Mouse (Mus musculus) kidney, postnatal 0 days (tissue): Measurements from ENCODE around the gene Trappc3. TPM values are rescaled to one million over a fixed set of nuclear protein-coding genes. Genes with fewer than 3 reads are reported as not detected.
A peak's percentile ranks its signal among the peaks of the same experiment; 100 is the strongest.

Source experiments
- ATAC-seq: fragments of 200-750 bp; cut with Nextera tagmentation; replicated peaks from 2 replicates; pipeline ENCODE4 v1.8.0; 2017; ENCODE audit warnings: low read depth, moderate number of reproducible peaks, moderate TSS enrichment, moderate library complexity; ENCODE audit not compliant: low FRiP score
- DNase-seq: peaks from one replicate; pipeline ENCODE4 v3.0.0-alpha.2; 2016; ENCODE audit warnings: low spot score
- H3K27ac ChIP-seq: fragments of 300-500 bp; sonication (generic); 2 replicates; pipeline ENCODE4 v1.5.1; 2014; ENCODE audit warnings: mild to moderate bottlenecking
- H3K27me3 ChIP-seq: fragments of 300-500 bp; sonication (generic); 2 replicates; pipeline ENCODE4 v1.6.1; 2014; ENCODE audit warnings: low read length, mixed read lengths; ENCODE audit not compliant: insufficient read depth
- H3K36me3 ChIP-seq: fragments of 300-500 bp; sonication (generic); 2 replicates; pipeline ENCODE4 v1.6.1; 2014; ENCODE audit warnings: low read length, mixed read lengths; ENCODE audit not compliant: insufficient read depth
- H3K4me1 ChIP-seq: fragments of 300-500 bp; sonication (generic); replicated peaks from 2 replicates; pipeline ENCODE4 v1.6.1; 2014; ENCODE audit warnings: antibody characterized with exemption, low read length, mixed read lengths; ENCODE audit not compliant: insufficient read depth
- H3K4me2 ChIP-seq: fragments of 300-500 bp; sonication (generic); 2 replicates; pipeline ENCODE4 v1.6.1; 2014; ENCODE audit warnings: mild to moderate bottlenecking, low read length, moderate library complexity, mixed read lengths
- H3K4me3 ChIP-seq: fragments of 300-500 bp; sonication (generic); replicated peaks from 2 replicates; pipeline ENCODE4 v1.5.1; 2014; ENCODE audit warnings: low read depth, low read length
- H3K9ac ChIP-seq: fragments of 300-500 bp; sonication (generic); 2 replicates; pipeline ENCODE4 v1.6.1; 2014; ENCODE audit warnings: low read depth, low read length
- H3K9me3 ChIP-seq: fragments of 300-500 bp; sonication (generic); replicated peaks from 2 replicates; pipeline ENCODE4 v1.6.1; 2016; ENCODE audit warnings: low read length, inconsistent platforms, mixed read lengths
- CTCF ChIP-seq: IDR thresholded peaks from 2 replicates; pipeline ENCODE4 v1.5.1; 2016; ENCODE audit warnings: antibody characterized with exemption, low read depth, mild to moderate bottlenecking, moderate library complexity
- WGBS: fragments of 180-500 bp; shearing (Covaris S2); extraction: QIAGEN DNeasy Blood & Tissue Kit; methylation state at CpG from one replicate; pipeline ENCODE4 v1.1.7; 2014; 5-methylcytosine and 5-hydroxymethylcytosine counted together
- polyA plus RNA-seq: library from polyadenylated mRNA; unstranded; fragments of >200 nt; fragmentation: Nextera tagmentation; extraction: Ambion mirVana; gene quantifications from 2 replicates; pipeline ENCODE4 v1.2.1, GENCODE M21; 2015

Gene Trappc3
- polyA plus RNA-seq, 1 experiment from 2014 or later = 115 TPM

DNA sequence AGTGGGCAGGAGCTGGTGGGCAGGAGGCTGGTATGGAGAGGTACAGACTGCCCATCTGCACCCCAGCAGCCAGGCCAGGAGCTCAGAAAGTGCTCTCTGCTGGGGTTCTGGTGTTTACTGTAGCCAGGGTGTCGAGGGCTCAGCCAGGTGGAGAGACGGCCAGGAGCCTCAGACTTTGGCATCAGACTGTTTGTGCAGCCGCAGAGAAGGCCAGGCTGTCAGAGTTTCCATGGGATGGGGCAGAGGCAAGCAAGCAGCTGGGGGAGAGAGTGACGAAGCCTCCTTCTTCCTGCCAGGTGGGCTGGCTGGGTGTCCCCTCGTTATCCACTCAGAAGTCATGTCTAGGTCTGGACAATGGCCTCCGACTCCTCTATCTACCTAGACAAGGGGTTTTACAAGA lies 33.0 kb downstream of the Trappc3 start:
- ATAC-seq (no peak), DNase-seq (no peak)
- H3K9me3 ChIP-seq = no peaks in the 10 kb centered on the region
- H3K4me1 ChIP-seq = peaks cover 19% of the 10 kb centered on the region
- no peak for TF ChIP-seq CTCF
- H3K9ac ChIP-seq = no peak overlapping the region
- 78% methylated on average over 6 of the region's 6 CpGs for WGBS
- peaks cover 5% of the 10 kb centered on the region; the same call in 1 of the 2 replicates for H3K27me3 ChIP-seq
- H3K27ac ChIP-seq = no peak overlapping the region
- H3K4me3 ChIP-seq = no peak overlapping the region
- H3K36me3 ChIP-seq = no peaks in the 10 kb centered on the region
- H3K4me2 ChIP-seq = no peak overlapping the region

DNA sequence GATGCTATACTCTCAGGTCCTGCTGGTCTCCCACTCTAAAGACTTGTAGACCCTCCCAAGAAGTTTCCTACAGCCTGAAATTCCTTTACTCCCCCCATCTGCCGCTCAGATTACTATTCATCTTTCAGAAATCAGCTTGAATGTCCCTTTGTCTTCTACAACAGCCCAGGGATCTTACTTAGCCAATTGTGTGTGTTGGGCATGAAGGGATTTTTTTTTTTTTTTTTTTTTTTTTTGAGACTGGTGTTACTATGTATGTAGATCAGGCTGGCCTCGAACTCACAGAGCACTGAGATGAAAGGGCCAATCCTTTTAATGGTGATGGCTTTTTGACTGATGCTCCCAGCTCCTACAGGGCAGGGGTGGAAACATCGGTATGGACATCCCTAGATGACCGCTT lies 33.8 kb downstream of the Trappc3 start:
- no peak overlapping the region for H3K4me3 ChIP-seq
- H3K27ac ChIP-seq = no peak overlapping the region
- no peak overlapping the region for H3K9ac ChIP-seq
- no peaks in the 10 kb centered on the region for H3K9me3 ChIP-seq
- peaks cover 10% of the 10 kb centered on the region; the same call in 1 of the 2 replicates for H3K27me3 ChIP-seq
- no peak for DNase-seq
- H3K4me2 ChIP-seq = no peak overlapping the region
- peaks cover 22% of the 10 kb centered on the region for H3K4me1 ChIP-seq
- TF ChIP-seq CTCF = no peak
- 45% methylated on average over 4 of the region's 4 CpGs for WGBS
- H3K36me3 ChIP-seq = no peaks in the 10 kb centered on the region
- no peak for ATAC-seq

GRCm38 (mm10) chr4:126296617-126297101 lies 34.5 kb downstream of the Trappc3 start:
- 1% methylated on average over 34 of the region's 34 CpGs for WGBS
- DNase-seq (peak; percentile 69), ATAC-seq (no peak; the same call in 1 of the 2 replicates)
- peak; percentile 25; the same call in 1 of the 2 replicates for TF ChIP-seq CTCF
- H3K9ac ChIP-seq = peak overlapping the region; percentile 56
- peaks cover 21% of the 10 kb centered on the region for H3K4me1 ChIP-seq
- H3K27me3 ChIP-seq = peaks cover 10% of the 10 kb centered on the region; the same call in 1 of the 2 replicates
- H3K27ac ChIP-seq = no peak overlapping the region
- no peaks in the 10 kb centered on the region for H3K9me3 ChIP-seq
- peak overlapping the region; percentile 24 for H3K4me3 ChIP-seq
- H3K4me2 ChIP-seq = peak overlapping the region; percentile 57
- no peaks in the 10 kb centered on the region for H3K36me3 ChIP-seq

DNA sequence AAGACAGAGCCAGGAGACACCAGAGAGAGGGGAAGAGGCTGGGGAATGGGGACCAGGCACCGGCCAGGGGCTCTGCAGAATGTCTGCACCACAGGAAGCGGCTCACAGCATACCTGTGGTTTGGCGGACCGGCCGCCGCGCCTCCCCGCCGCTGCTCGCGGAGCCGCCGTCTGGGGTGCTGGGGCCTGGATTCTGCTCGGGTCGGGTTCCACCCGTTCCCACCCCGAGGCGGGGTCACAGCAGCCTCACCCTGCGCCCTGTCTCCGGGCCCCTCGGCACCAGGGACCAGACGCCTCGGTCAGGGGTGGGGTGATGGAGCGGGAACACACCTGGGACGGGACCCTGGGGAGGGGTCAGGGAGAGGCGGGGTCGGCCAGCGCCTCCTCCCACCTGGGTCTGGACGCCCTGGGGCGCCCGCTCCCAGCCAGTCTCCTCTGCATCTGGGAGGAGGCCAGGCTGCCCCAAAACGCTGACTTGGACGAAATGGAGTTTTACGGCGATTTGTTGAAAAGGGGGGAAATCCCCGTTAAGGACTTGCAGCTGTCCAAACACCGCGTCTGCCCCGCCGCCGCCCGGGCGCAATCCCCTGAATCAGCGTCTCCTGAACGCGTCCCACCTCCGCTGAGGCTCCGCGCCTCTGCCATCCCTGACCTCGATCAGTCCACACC lies 38.9 kb downstream of the Trappc3 start:
- ATAC-seq (0 out of 2 replicates have a peak, but pooled peaks have one; percentile 22), DNase-seq (no peak)
- H3K4me3 ChIP-seq = peak overlapping the region; percentile 34
- H3K9ac ChIP-seq = peak overlapping the region; percentile 36; the same call in 1 of the 2 replicates
- H3K9me3 ChIP-seq = no peaks in the 10 kb centered on the region
- peaks cover 10% of the 10 kb centered on the region; the same call in 1 of the 2 replicates for H3K27me3 ChIP-seq
- peaks cover 22% of the 10 kb centered on the region for H3K4me1 ChIP-seq
- 1% methylated on average over 49 of the region's 50 CpGs for WGBS
- peak overlapping the region; percentile 71 for H3K4me2 ChIP-seq
- H3K36me3 ChIP-seq = no peaks in the 10 kb centered on the region
- TF ChIP-seq CTCF = no peak
- no peak overlapping the region for H3K27ac ChIP-seq

DNA sequence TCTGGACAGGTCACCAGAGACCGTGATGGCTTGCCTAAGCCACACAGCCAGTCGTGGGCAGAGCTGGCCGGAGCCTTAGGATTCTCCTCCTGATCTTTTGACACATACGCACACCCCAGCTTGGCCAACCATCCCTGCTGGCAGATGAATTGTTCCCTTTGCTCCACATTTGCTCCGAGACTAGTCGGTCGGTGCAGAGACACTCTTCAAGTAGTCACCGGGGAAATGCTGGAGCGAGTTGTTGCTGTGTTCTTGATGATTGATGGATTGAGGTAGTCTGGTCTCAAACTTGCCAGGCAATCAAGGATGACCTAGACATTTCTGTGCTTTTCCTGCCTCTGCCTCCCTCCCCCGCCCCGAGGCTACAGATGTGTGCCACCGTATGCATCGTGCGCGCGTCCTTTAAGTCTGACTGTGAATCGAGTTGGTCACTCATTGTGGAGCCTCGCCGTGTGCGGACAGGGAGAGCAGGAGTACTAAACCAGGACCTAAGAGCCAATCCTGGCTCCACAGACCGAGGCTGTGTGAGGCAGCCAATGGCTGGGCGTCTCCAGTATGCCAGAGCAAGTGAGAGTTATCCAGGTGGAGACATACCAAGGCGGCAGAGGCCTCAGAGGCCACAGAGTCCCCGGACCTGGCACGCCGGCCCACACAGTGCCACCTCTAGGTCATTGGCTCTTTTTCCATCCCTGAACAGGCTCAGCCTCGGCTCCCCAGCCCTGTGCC lies 39.6 kb downstream of the Trappc3 start:
- Histone ChIP-seq H3K9me3 (no peaks in the 10 kb centered on the region), H3K27me3 (peaks cover 10% of the 10 kb centered on the region; the same call in 1 of the 2 replicates), H3K9ac (no peak overlapping the region), H3K4me2 (peak overlapping the region; percentile 71), H3K36me3 (no peaks in the 10 kb centered on the region), H3K4me1 (peaks cover 17% of the 10 kb centered on the region), H3K4me3 (no peak overlapping the region; the same call in 1 of the 2 replicates), H3K27ac (no peak overlapping the region)
- no peak for DNase-seq
- TF ChIP-seq CTCF = 0 out of 2 replicates have a peak, but pooled peaks have one; percentile 20
- ATAC-seq = 0 out of 2 replicates have a peak, but pooled peaks have one; percentile 20
- 19% methylated on average over 27 of the region's 27 CpGs for WGBS

DNA sequence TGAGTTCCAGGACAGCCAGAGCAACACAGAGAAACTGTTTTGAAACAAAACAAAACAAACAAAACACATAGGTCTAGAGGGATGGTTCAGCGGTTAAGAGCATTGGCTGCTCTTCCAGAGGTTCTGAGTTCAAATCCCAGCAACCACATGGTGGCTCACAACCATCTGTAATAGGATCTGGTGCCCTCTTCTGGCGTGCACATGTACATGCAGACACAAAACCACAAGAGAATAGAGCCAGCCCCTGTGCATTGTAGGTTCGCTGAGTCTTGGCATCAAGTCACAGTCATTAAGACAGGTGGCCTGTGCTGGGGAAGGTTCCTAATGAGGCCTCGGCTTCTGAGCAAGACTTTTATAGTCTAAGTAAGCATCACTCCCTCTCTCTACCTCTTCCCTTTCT lies 41.8 kb downstream of the Trappc3 start:
- no peak overlapping the region for H3K27ac ChIP-seq
- peaks cover 10% of the 10 kb centered on the region; the same call in 1 of the 2 replicates for H3K27me3 ChIP-seq
- no peak overlapping the region for H3K4me2 ChIP-seq
- H3K9ac ChIP-seq = no peak overlapping the region
- no peak for ATAC-seq
- H3K4me3 ChIP-seq = no peak overlapping the region
- H3K4me1 ChIP-seq = peaks cover 12% of the 10 kb centered on the region
- H3K9me3 ChIP-seq = no peaks in the 10 kb centered on the region
- WGBS = 58% methylated on average over 4 of the region's 4 CpGs
- TF ChIP-seq CTCF = peak; percentile 59
- no peaks in the 10 kb centered on the region for H3K36me3 ChIP-seq
- peak; percentile 12 for DNase-seq
